27 mouse cellular contexts compared by ENCODE assay signal in genomic region chr15:11756786-11757185, GRCm38 (mm10).
"Had no signal": no experiment of that assay in that cellular context is flagged by ENCODE, and none has a peak within 500 bp of the region (broad histone marks: within the 10 kb centered on the region; RNA-seq: fewer than 3 reads in every experiment).

No protein-coding gene starts in this region.

- DNase-seq: left cerebral cortex, postnatal 4 days; liver; liver, embryonic 13.5 days; liver, postnatal 0 days; lung, adult 18-20 months; lung, adult 2 months; lung, embryonic 14.5 days; lung, postnatal 10 days; lung, postnatal 14 days; lung, postnatal 4 days; midbrain, embryonic 14.5 days had no signal

- H3K4me3 ChIP-seq: limb, embryonic 10.5 days; limb, embryonic 12.5 days; limb, embryonic 13.5 days; limb, embryonic 15.5 days; liver, embryonic 12.5 days; liver, embryonic 13.5 days; liver, embryonic 15.5 days; lung, embryonic 15.5 days; megakaryocyte, embryonic 14.5 days; midbrain, embryonic 10.5 days; midbrain, embryonic 12.5 days; midbrain, embryonic 13.5 days; midbrain, embryonic 15.5 days; myocyte; neural tube, embryonic 12.5 days had no signal

- H3K9ac ChIP-seq: limb, embryonic 12.5 days; limb, embryonic 13.5 days; limb, embryonic 15.5 days; liver, embryonic 12.5 days; liver, embryonic 13.5 days; liver, embryonic 14.5 days; liver, embryonic 15.5 days; liver, postnatal 0 days; lung, embryonic 14.5 days; lung, embryonic 15.5 days; midbrain, embryonic 12.5 days; midbrain, embryonic 13.5 days; midbrain, embryonic 15.5 days; neural tube, embryonic 12.5 days had no signal

- H3K27me3 ChIP-seq: limb, embryonic 12.5 days; limb, embryonic 13.5 days; limb, embryonic 15.5 days; liver, embryonic 12.5 days; liver, embryonic 13.5 days; liver, embryonic 15.5 days; lung, embryonic 15.5 days; megakaryocyte, embryonic 14.5 days; midbrain, embryonic 12.5 days; midbrain, embryonic 13.5 days; midbrain, embryonic 15.5 days; neural tube, embryonic 12.5 days had no signal

- H3K36me3 ChIP-seq: limb, embryonic 10.5 days; limb, embryonic 12.5 days; limb, embryonic 13.5 days; limb, embryonic 15.5 days; liver, embryonic 12.5 days; liver, embryonic 13.5 days; liver, embryonic 15.5 days; lung, embryonic 15.5 days; midbrain, embryonic 10.5 days; midbrain, embryonic 12.5 days; midbrain, embryonic 13.5 days; midbrain, embryonic 15.5 days; neural tube, embryonic 12.5 days had no signal

- H3K27ac ChIP-seq: limb, embryonic 10.5 days; limb, embryonic 12.5 days; limb, embryonic 13.5 days; limb, embryonic 15.5 days; liver, embryonic 12.5 days; liver, embryonic 13.5 days; liver, embryonic 14.5 days; liver, embryonic 15.5 days; lung, embryonic 15.5 days; macrophage; midbrain, embryonic 10.5 days; midbrain, embryonic 12.5 days; midbrain, embryonic 13.5 days; midbrain, embryonic 15.5 days; neural tube, embryonic 12.5 days had no signal

- H3K4me1 ChIP-seq: limb, embryonic 10.5 days; limb, embryonic 12.5 days; limb, embryonic 13.5 days; limb, embryonic 15.5 days; liver, embryonic 12.5 days; liver, embryonic 13.5 days; liver, embryonic 15.5 days; lung, embryonic 15.5 days; megakaryocyte, embryonic 14.5 days; midbrain, embryonic 10.5 days; midbrain, embryonic 12.5 days; midbrain, embryonic 13.5 days; midbrain, embryonic 15.5 days; neural tube, embryonic 12.5 days had no signal
